Mouse (Mus musculus) brain, embryonic 14.5 days (tissue): ENCODE results near the gene AV320801. TPM values are rescaled to one million over a fixed set of nuclear protein-coding genes. Genes with fewer than 3 reads are reported as not detected.
"Not testable (repeated sequence)": the region's sequence is repeated elsewhere in the genome, so short reads cannot be mapped to it uniquely, and the experiment has no call there.

Experiments used
- DNase-seq: peaks from one replicate; pipeline ENCODE4 v3.0.0-alpha.2; 2011; ENCODE audit warnings: low read depth
- polyA plus RNA-seq: library from polyadenylated mRNA; depleted of rRNA; stranded (reverse); fragments of >200 nt; gene quantifications from 2 replicates; pipeline ENCODE4 v1.2.3, GENCODE M21; 2012; rRNA removed

AV320801 gene
- not detected in 2 replicates for polyA plus RNA-seq

GRCm38 (mm10) chrX:135494288-135494687 lies at the start of gene AV320801:
AV320801 (plus strand) TSS chrX:135494588.
- DNase-seq = not testable (repeated sequence)

- not testable (repeated sequence) for DNase-seq
These were observed 30.2 kb upstream of the AV320801 start for GRCm38 (mm10) chrX:135464160-135464559.

DNA sequence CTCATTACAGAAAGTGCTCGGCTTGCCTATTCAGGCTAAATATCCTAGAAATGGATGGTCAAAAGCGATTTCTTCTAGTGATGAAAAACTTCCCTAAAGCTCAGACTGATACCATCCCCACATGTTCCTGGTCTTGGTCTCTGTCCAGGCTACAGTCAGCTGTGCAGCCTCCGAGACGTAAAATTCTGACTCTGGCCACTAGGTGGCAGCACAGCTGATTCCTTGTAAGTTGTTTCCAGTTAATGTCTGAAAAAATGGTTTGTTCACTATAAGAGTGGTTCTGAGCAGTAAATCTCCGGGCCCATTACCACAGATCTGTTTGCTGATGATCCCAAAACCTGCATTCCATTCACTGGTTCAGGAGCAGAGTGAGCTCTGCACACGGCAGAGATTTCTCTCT lies 12.5 kb upstream of the AV320801 start:
- DNase-seq = not testable (repeated sequence)

GRCm38 (mm10) chrX:135483183-135483582 lies 11.2 kb upstream of the AV320801 start:
- not testable (repeated sequence) for DNase-seq

Other genes with a start within 250 kb of the AV320801 start
- not detected in 2 replicates for gene Pramel3, start 192.3 kb upstream of the AV320801 start, polyA plus RNA-seq
- gene Gm5128, start 121.3 kb upstream of the AV320801 start, polyA plus RNA-seq = not detected in 2 replicates
- gene Gm7903, start 60.8 kb upstream of the AV320801 start, polyA plus RNA-seq = 0.01 TPM in 1 of 2 replicates, not detected in the other
- gene Nxf7, start 104.2 kb downstream of the AV320801 start, polyA plus RNA-seq = 0.15 TPM in 1 of 2 replicates, not detected in the other
- not detected in 2 replicates for gene Prame, start 133.1 kb downstream of the AV320801 start, polyA plus RNA-seq
- gene Tcp11x2, start 199.2 kb downstream of the AV320801 start, polyA plus RNA-seq = not detected in 2 replicates
- gene Tmsb15a, start 230.7 kb downstream of the AV320801 start, polyA plus RNA-seq = not detected in 2 replicates
- gene Armcx5, start 248.1 kb downstream of the AV320801 start, polyA plus RNA-seq = 8.2 and 8.5 TPM in 2 replicates
- gene Gprasp1, start 248.1 kb downstream of the AV320801 start, polyA plus RNA-seq = 153 and 194 TPM in 2 replicates